Mouse (Mus musculus): ENCODE data around the gene Ackr3.

Gene Ackr3

GRCm38 (mm10) chr1:90205223-90205622 is 1.4 kb downstream of the Ackr3 start:
- no peak for DNase-seq (ENCODE audit: low spot score)

- no peak for DNase-seq (ENCODE audit: low spot score)
These were observed 2.9 kb downstream of the Ackr3 start for GRCm38 (mm10) chr1:90206684-90207083.

- DNase-seq (ENCODE audit: low spot score), result no peak
These were observed 3.5 kb downstream of the Ackr3 start for GRCm38 (mm10) chr1:90207279-90207678.

- DNase-seq (ENCODE audit: low spot score), result no peak
These were observed 4.1 kb downstream of the Ackr3 start for GRCm38 (mm10) chr1:90207739-90208502.

- no peak for DNase-seq (ENCODE audit: low spot score)
These were observed 4.7 kb downstream of the Ackr3 start for GRCm38 (mm10) chr1:90208503-90208860.

GRCm38 (mm10) chr1:90209069-90209468 is 5.3 kb downstream of the Ackr3 start:
- DNase-seq (ENCODE audit: low spot score), result no peak

GRCm38 (mm10) chr1:90209741-90210140 is 6.0 kb downstream of the Ackr3 start:
- no peak for DNase-seq (ENCODE audit: low spot score)

GRCm38 (mm10) chr1:90210346-90210745 is 6.6 kb downstream of the Ackr3 start:
- DNase-seq (ENCODE audit: low spot score), result no peak

- no peak for DNase-seq (ENCODE audit: low spot score)
These were observed 7.0 kb downstream of the Ackr3 start for GRCm38 (mm10) chr1:90210761-90211160.

GRCm38 (mm10) chr1:90212376-90212775 is 8.6 kb downstream of the Ackr3 start:
- no peak for DNase-seq (ENCODE audit: low spot score)

GRCm38 (mm10) chr1:90212901-90213300 is 9.1 kb downstream of the Ackr3 start:
- DNase-seq (ENCODE audit: low spot score), result no peak

GRCm38 (mm10) chr1:90214021-90214420 is 10.2 kb downstream of the Ackr3 start:
- DNase-seq (ENCODE audit: low spot score), result no peak

GRCm38 (mm10) chr1:90214926-90215325 is 11.1 kb downstream of the Ackr3 start:
- no peak for DNase-seq (ENCODE audit: low spot score)

- no peak for DNase-seq (ENCODE audit: low spot score)
These were observed 12.1 kb downstream of the Ackr3 start for GRCm38 (mm10) chr1:90215881-90216280.

- DNase-seq (ENCODE audit: low spot score), result no peak
These were observed 12.6 kb downstream of the Ackr3 start for GRCm38 (mm10) chr1:90216395-90216794.

- no peak for DNase-seq (ENCODE audit: low spot score)
These were observed 16.5 kb downstream of the Ackr3 start for GRCm38 (mm10) chr1:90220280-90220679.

GRCm38 (mm10) chr1:90220844-90221243 is 17.1 kb downstream of the Ackr3 start:
- DNase-seq (ENCODE audit: low spot score), result no peak

- DNase-seq (ENCODE audit: low spot score), result no peak
These were observed 18.1 kb downstream of the Ackr3 start for GRCm38 (mm10) chr1:90221811-90222361.

- no peak for DNase-seq (ENCODE audit: low spot score)
These were observed 18.7 kb downstream of the Ackr3 start for GRCm38 (mm10) chr1:90222427-90222901.

GRCm38 (mm10) chr1:90223006-90223405 is 19.2 kb downstream of the Ackr3 start:
- no peak for DNase-seq (ENCODE audit: low spot score)

- DNase-seq (ENCODE audit: low spot score), result no peak
These were observed 21.9 kb downstream of the Ackr3 start for GRCm38 (mm10) chr1:90225603-90226254.

GRCm38 (mm10) chr1:90227684-90228322 is 24.0 kb downstream of the Ackr3 start:
- no peak for DNase-seq (ENCODE audit: low spot score)

GRCm38 (mm10) chr1:90228323-90228697 is 24.5 kb downstream of the Ackr3 start:
- DNase-seq (ENCODE audit: low spot score), result no peak
